Mouse (Mus musculus) ES-Bruce4 (cell line): ENCODE data around the gene Gtf2i.

ENCODE experiments used
- CTCF ChIP-seq: IDR thresholded peaks from one replicate; pipeline ENCODE4 v1.8.1; 2011; ENCODE audit warnings: low read depth, low read length
- EP300 ChIP-seq: IDR thresholded peaks from 2 replicates; pipeline ENCODE4 v1.6.1; 2011; ENCODE audit warnings: low read depth, low read length; ENCODE audit not compliant: insufficient read depth
- POLR2A ChIP-seq: IDR thresholded peaks from one replicate; pipeline ENCODE4 v1.8.1; 2011; ENCODE audit warnings: low read length; ENCODE audit not compliant: insufficient read depth

GRCm38 (mm10) chr5:134244890-134245289 lies 69.7 kb downstream of the Gtf2i start:
- TF ChIP-seq EP300 (no peak), POLR2A (no peak), CTCF (no peak)
